Mouse (Mus musculus): ENCODE measurements around the gene Adgrb2.

The Adgrb2 gene

DNA sequence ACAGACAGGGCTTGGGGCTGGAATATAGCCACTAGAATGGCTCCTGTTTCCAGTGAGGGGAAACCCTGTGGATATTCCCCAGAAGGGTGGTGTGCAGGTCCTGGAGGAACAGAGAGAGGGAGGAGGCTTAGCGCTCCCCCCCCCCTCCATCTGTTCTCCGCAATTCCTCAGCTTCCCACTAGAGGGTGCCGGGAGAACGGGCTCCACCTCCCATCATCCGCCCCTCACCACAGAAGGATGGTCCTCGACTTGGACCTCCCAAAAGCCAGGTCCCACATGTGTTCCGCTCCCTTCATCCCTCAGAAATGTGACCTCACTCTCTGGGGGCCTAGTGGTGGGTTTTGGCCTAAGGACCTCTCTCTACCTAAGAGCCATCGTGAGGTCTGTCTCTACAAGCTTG is 51.4 kb downstream of the Adgrb2 start:
- no peak for DNase-seq

- peak; percentile 45 for DNase-seq
Measured at GRCm38 (mm10) chr4:130036573-130037401, 52.1 kb downstream of the Adgrb2 start.

DNA sequence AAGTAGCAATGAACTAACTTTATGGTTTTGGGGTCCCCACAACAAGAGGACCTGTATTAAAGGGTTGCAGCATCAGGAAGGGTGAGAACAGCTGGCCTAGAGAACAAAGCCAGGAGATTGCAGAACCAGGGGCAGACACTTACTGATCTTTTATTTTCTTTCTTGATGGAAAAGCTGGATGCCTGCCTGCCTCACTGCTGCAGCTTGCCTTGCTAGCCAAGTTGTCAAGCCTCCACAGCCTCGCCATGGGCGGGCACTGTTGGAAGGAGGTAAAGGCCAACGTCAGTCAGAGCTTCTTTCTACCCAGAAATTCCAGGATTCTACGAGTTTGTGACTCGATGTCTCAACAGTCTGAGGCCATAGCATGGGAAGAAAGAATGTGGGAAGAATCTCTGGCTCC is 54.7 kb downstream of the Adgrb2 start:
- DNase-seq = no peak

- no peak for DNase-seq
Measured at GRCm38 (mm10) chr4:130041076-130041475, 56.4 kb downstream of the Adgrb2 start.

GRCm38 (mm10) chr4:130044211-130044610 is 59.5 kb downstream of the Adgrb2 start:
- no peak for DNase-seq

- DNase-seq = no peak
Measured at GRCm38 (mm10) chr4:130045609-130046008, 60.9 kb downstream of the Adgrb2 start.

DNA sequence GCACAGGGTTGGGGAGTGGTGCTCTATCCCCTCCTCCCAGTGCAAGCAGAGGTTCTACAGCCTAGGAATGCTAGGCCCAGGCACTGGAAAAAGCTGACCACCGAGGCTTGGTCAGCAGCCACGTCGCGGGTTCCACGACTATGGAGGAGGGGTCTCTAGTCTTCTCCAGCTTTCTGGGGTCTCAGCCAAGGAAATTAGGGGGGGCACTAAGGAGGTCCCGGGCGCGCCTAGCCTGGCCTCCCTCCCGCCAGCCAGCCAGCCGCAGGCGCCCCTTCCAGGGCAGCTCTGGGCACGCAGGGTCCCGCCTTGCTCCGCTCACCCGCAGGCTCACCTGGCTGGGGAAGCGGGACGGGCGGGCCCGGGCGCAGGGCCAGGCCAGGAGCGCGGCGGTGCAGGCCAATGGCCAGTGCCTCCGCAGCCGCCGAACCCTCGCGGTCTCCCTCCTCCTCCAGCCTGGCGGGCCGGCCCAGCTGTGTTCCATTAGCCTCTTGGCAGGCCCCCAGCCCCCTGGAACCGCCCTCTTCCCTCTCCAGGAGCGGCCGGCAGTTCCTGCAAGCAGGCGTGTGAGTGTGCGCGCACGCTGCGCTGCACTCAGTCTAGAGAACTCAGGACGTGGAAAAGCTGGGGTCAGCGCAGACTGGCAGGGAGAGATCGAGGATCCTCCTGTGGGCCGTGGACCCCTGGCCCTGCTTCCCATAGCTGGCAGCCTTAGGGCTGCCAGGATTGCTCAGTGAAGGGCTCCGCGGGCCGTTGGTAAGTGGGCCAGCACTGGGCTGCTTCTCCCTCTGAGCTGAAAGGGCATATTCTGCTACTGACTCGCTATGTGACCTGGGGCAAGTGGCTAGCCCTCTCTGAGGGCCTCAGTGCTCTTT is 62.9 kb downstream of the Adgrb2 start, which contains the start of gene Col16a1:
Col16a1 (plus strand) TSS at position 510 of the 872 bp plus-strand sequence.
- DNase-seq = peak; percentile 89

DNA sequence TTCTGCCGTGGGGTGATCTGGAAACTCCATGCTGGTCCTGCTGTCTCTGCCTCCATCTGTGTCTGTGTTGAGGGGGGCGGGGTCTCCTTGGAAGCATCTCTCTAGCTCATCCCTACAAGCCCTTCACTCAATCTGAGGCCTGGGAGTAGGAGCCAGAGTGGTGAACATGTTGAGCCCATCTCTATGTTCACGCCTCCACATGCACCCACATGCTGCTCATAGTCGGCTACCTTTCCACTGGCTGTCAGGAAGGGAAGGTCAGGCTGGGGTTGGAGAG is 63.5 kb downstream of the Adgrb2 start:
- DNase-seq = no peak

- DNase-seq = peak; percentile 30
Measured at GRCm38 (mm10) chr4:130050056-130050824, 65.6 kb downstream of the Adgrb2 start.

GRCm38 (mm10) chr4:130052283-130052682 is 67.6 kb downstream of the Adgrb2 start:
- DNase-seq = no peak

DNA sequence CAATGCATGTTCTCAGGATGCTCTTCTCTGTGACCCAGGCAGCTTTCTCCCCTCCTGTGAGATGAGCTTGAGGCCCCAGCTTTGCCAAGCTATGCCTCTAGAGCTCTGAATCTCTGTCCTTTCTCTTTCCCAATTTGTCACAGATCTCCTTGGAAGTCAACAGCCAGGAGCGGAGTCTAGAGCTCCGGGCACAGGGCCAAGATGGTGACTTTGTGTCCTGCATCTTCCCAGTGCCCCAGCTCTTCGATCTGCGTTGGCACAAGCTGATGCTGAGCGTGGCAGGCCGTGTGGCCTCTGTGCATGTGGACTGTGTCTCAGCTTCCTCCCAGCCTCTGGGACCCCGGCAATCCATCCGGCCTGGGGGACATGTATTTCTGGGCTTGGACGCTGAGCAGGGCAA is 68.4 kb downstream of the Adgrb2 start:
- DNase-seq = no peak

GRCm38 (mm10) chr4:130054727-130055126 is 70.1 kb downstream of the Adgrb2 start:
- no peak for DNase-seq

DNA sequence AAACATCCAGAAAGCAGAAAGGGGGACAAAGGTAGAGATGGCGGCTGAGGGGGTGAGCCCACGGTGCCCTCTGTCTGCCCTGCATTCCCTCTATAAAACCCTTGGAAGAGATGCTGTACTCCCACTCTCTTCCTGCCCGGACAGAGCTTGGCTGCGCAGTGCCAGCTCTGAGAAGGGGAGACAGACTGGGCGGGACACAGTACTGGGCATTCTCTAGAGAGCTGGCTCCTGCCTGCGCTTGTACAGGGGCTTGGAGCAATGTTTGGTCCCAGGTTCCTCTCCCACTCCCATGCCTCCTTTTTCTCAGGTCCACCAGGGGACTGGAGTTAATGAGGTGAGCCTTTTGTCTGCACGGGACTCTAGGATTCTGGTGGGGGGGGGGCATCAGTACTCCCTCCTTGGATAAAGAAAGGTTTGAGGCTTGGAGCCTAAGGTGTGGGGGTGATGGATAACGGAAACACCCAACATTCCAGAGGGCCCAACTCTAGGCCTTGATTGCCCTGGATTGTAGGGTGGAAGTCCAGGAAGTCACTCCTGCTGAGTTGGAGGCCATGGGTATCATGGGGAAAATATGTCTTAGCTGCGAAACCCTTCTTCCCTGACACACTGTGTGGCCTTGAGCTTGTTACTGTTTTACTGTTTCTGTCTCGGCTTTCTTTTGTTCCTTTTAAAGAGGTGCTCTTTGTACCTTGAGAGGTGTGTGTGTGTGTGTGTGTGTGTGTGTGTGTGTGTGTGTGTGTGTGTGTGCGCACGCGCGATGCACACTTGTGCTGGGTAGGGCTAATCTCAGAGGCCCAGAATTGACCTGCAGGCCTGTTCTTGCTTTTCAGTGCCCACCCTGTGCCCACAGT is 70.7 kb downstream of the Adgrb2 start:
- no peak for DNase-seq

DNA sequence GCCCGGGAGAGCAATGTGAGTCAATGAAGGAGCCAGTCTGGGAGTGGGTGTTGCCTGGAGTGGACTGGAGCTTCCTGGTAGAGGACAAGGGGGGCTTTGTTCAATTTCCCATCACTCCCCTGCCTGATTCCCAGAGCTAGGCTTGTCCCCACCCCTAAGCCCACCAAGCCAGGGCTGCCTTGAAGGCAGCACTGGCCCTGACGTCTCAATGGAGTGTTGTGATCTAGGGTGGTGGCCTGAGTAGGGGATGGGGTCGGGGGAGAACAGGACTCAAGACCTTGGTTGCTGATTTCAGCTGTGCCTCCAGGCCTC is 71.3 kb downstream of the Adgrb2 start:
- no peak for DNase-seq

- no peak for DNase-seq
Measured at GRCm38 (mm10) chr4:130056471-130056870, 71.8 kb downstream of the Adgrb2 start.

- DNase-seq = no peak
Measured at GRCm38 (mm10) chr4:130060937-130061336, 76.3 kb downstream of the Adgrb2 start.

DNA sequence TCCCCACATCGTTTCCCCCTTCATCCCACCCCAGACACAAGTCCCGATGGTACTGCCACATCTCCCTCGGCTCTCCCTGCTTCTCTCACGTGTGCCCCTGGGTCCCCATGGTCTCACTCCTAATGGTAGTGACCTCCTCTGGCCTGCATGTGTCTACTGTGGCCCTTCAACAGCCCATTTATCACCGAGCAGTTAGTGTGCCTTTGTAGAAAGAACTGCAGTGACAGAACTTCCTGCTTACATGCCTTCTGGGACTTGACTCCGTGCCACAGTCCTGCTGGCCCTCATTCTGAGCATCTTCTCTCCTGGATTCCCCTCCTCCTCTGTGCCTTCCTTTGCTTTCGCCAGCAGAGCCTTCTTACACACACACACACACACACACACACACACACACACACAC is 78.5 kb downstream of the Adgrb2 start:
- DNase-seq = no peak

GRCm38 (mm10) chr4:130066816-130067215 is 82.1 kb downstream of the Adgrb2 start:
- DNase-seq = peak; percentile 26

GRCm38 (mm10) chr4:130070523-130070922 is 85.9 kb downstream of the Adgrb2 start:
- DNase-seq = no peak

DNA sequence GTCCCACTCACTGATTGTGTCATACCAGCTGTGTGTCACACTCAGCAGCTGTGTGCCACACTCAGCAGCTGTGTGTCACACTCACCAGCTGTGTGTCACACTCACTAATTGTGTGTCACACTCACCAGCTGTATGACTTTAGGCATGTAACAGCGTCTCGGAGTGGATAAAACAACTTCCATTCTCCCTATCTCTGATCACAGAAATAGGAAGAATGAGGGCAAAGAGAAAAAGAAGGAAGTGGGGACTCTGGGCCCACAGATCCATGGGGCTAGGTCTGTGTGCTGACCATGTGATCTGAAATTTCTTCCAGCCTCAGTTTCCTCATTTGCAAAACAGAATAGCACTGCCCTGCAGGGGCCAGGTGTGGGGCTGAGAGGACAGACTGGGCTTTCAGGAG is 87.1 kb downstream of the Adgrb2 start:
- no peak for DNase-seq
